Mouse (Mus musculus): ENCODE data around the gene Klra4. TPM values are rescaled to one million over a fixed set of nuclear protein-coding genes. Genes with fewer than 3 reads are reported as not detected.
"Not testable (repeated sequence)": the region's sequence is repeated elsewhere in the genome, so short reads cannot be mapped to it uniquely, and the experiment has no call there.

The Klra4 gene
- polyA plus RNA-seq (2014; fragmentation: Nextera tagmentation; extraction: Ambion mirVana), result not detected in 2 replicates

DNA sequence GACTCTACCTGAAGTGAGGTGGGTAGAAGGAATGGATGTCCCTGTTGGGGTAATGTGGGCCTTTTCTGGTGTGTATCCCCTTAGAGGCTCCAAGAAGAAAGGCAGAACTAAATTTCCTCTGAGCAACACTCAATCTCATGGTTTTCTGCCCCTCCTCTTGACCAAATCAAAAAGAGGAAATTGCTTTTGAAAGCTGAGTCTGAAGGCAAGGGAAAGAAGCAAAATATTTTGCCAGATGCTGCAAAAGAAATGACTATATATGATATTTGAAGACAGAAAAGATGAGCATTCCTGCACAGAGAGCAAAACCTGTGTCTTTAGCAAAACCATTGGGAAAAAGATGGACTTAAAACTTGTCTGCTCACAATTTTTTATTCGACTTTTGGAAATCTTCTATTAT lies at the start of gene Klra4:
Gene Klra4 (minus strand): TSS at position 101 of the 400 bp plus-strand sequence.
- H3K4me3 ChIP-seq (ENCODE audit: low read depth, low read length); H3K27me3 ChIP-seq (ENCODE audit: control insufficient read depth, insufficient read depth, low read length); DNase-seq (ENCODE audit: low spot score); H3K9ac ChIP-seq (ENCODE audit: low read length); ATAC-seq (ENCODE audit: insufficient read depth, low FRiP score, low TSS enrichment); H3K27ac ChIP-seq (ENCODE audit: low read depth, low read length); H3K4me2 ChIP-seq (ENCODE audit: low read depth); H3K4me1 ChIP-seq (ENCODE audit: control insufficient read depth, insufficient read depth, low read length); H3K9me3 ChIP-seq (ENCODE audit: control insufficient read depth, low read length); H3K36me3 ChIP-seq (ENCODE audit: control insufficient read depth, insufficient read depth, low read length): not testable (repeated sequence)
- WGBS, result 77% methylated on average over 1 of the region's 1 CpGs

DNA sequence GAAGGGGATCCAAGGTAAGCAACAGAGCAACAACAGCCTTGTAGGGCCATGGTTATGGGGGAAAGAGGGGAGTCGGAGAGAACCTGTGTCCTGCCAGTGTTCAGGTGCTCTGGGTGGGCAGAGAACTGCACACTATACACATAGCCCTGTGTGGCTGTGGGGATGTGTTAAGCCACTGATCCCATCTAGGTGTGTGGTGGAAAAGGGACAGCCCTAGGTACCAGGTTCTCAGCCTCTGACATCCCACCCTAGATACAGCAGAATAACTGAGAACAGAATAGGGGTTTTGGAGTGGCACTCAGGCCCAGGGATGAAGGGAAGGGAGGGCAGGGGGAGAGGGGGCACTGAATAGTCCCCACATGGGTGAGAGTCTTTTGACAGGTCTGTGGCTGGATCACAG lies 43.4 kb upstream of the Klra4 start:
- Histone ChIP-seq H3K4me1 (ENCODE audit: control insufficient read depth, insufficient read depth, low read length) (no peaks in the 10 kb centered on the region), H3K9ac (ENCODE audit: low read length) (no peak overlapping the region), H3K4me2 (ENCODE audit: low read depth) (no peak overlapping the region), H3K36me3 (ENCODE audit: control insufficient read depth, insufficient read depth, low read length) (no peaks in the 10 kb centered on the region), H3K27me3 (ENCODE audit: control insufficient read depth, insufficient read depth, low read length) (no peaks in the 10 kb centered on the region), H3K4me3 (ENCODE audit: low read depth, low read length) (no peak overlapping the region), H3K27ac (ENCODE audit: low read depth, low read length) (no peak overlapping the region), H3K9me3 (ENCODE audit: control insufficient read depth, low read length) (no peaks in the 10 kb centered on the region)
- DNase-seq (ENCODE audit: low spot score) (no peak), ATAC-seq (ENCODE audit: insufficient read depth, low FRiP score, low TSS enrichment) (no peak)
- WGBS, result 89% methylated on average over 1 of the region's 1 CpGs

DNA sequence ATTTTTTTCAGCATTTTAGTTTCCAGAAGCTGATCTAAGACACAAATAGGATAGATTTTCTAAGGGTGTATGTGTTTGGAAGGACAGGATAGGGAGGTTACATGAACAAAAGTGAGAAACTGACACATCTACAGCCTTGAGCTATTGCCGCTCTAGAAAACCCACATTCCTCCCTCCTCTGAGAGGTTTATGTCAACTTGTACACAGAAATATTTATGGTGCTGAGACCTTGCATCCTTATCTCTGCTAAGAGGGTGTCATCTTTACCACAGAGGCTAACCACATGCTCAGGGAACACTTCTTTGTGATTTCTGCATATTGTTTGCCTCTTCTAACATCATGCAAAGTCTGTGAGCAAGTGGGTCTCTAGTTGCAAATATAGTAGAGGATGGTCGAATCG lies 35.7 kb upstream of the Klra4 start:
- not testable (repeated sequence) for H3K36me3 ChIP-seq (ENCODE audit: control insufficient read depth, insufficient read depth, low read length); H3K27ac ChIP-seq (ENCODE audit: low read depth, low read length); H3K9ac ChIP-seq (ENCODE audit: low read length); H3K4me2 ChIP-seq (ENCODE audit: low read depth); H3K4me3 ChIP-seq (ENCODE audit: low read depth, low read length); H3K27me3 ChIP-seq (ENCODE audit: control insufficient read depth, insufficient read depth, low read length); H3K4me1 ChIP-seq (ENCODE audit: control insufficient read depth, insufficient read depth, low read length); DNase-seq (ENCODE audit: low spot score); ATAC-seq (ENCODE audit: insufficient read depth, low FRiP score, low TSS enrichment); H3K9me3 ChIP-seq (ENCODE audit: control insufficient read depth, low read length)
- WGBS, result 89% methylated on average over 3 of the region's 3 CpGs

DNA sequence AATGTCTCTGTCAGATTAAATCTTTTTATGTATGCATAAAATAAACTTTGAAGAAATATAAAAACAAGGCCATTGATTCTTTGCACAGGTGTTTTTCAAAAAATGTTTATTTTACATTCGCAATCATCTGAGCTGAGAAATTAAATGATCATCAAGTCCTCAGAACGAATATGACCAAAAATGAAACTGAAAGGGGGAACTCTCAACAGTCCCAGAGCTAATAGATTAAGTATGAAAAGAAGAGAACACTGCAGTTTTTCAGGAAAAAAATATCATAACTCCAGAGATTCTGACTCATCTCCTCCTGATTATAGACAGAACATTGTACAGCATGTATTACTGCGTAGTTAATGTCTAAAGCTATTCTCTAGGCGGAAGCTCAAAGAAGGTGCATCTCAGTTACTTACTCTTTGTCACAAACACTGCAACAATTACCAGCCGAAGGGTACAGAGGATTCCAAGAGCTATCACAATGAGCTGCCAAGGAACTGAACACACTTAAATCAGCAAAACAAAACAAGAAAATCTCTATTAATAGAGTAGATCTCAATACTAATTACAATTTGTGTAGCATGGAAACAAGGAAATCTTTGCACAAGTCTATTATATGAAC lies 25.4 kb upstream of the Klra4 start:
- Histone ChIP-seq H3K4me2 (ENCODE audit: low read depth) (no peak overlapping the region), H3K4me1 (ENCODE audit: control insufficient read depth, insufficient read depth, low read length) (no peaks in the 10 kb centered on the region), H3K9ac (ENCODE audit: low read length) (no peak overlapping the region), H3K27me3 (ENCODE audit: control insufficient read depth, insufficient read depth, low read length) (no peaks in the 10 kb centered on the region), H3K9me3 (ENCODE audit: control insufficient read depth, low read length) (no peaks in the 10 kb centered on the region), H3K4me3 (ENCODE audit: low read depth, low read length) (no peak overlapping the region), H3K36me3 (ENCODE audit: control insufficient read depth, insufficient read depth, low read length) (no peaks in the 10 kb centered on the region), H3K27ac (ENCODE audit: low read depth, low read length) (no peak overlapping the region)
- ATAC-seq (ENCODE audit: insufficient read depth, low FRiP score, low TSS enrichment), result no peak
- WGBS, result 80% methylated on average over 5 of the region's 5 CpGs
- no peak for DNase-seq (ENCODE audit: low spot score)

DNA sequence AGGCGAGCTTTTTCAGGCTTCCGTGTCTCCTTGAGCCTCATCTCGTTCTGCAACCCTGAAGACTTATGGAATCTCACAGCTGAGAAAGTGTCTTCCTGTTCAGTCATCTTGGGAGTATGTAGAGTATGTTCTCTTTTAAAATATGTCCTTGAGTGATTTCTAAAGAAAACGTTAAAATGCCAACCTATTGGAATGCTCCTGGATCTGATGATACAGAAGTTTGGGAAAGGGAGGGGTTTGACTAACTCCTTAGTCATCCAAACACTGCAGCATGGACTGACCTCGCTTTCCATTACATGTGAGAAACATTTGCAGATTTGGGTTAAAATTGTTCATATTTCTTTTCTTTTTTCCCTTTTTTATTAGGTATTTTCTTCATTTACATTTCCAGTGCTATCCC lies 1.9 kb downstream of the Klra4 start:
- Histone ChIP-seq H3K27ac (ENCODE audit: low read depth, low read length) (no peak overlapping the region), H3K27me3 (ENCODE audit: control insufficient read depth, insufficient read depth, low read length) (no peaks in the 10 kb centered on the region), H3K9me3 (ENCODE audit: control insufficient read depth, low read length) (no peaks in the 10 kb centered on the region), H3K4me1 (ENCODE audit: control insufficient read depth, insufficient read depth, low read length) (no peaks in the 10 kb centered on the region), H3K36me3 (ENCODE audit: control insufficient read depth, insufficient read depth, low read length) (no peaks in the 10 kb centered on the region), H3K4me3 (ENCODE audit: low read depth, low read length) (no peak overlapping the region), H3K4me2 (ENCODE audit: low read depth) (no peak overlapping the region), H3K9ac (ENCODE audit: low read length) (no peak overlapping the region)
- no peak for DNase-seq (ENCODE audit: low spot score)
- 82% methylated on average over 5 of the region's 5 CpGs for WGBS
- ATAC-seq (ENCODE audit: insufficient read depth, low FRiP score, low TSS enrichment), result no peak

DNA sequence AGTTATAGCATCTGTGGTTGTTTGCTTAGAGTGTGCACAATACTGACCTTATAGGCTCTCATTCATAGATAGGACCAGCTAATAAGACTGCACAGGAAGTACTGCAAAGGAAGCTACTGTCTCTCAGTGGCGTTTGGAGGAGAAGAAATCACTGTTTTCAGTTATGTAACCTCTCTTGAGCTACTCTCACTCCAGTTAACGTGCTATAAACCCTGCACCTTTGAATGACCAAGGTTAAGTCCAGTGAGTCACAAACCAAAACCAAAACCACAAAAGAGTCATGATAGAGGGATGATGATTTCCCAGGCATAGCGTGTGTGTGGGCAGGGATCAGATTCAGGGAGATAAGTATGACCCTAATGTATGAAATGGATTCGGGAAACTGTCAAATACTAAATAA lies 31.9 kb downstream of the Klra4 start:
- not testable (repeated sequence) for H3K9me3 ChIP-seq (ENCODE audit: control insufficient read depth, low read length); DNase-seq (ENCODE audit: low spot score); H3K4me2 ChIP-seq (ENCODE audit: low read depth); H3K9ac ChIP-seq (ENCODE audit: low read length); H3K4me1 ChIP-seq (ENCODE audit: control insufficient read depth, insufficient read depth, low read length); H3K4me3 ChIP-seq (ENCODE audit: low read depth, low read length); H3K27ac ChIP-seq (ENCODE audit: low read depth, low read length); H3K27me3 ChIP-seq (ENCODE audit: control insufficient read depth, insufficient read depth, low read length); H3K36me3 ChIP-seq (ENCODE audit: control insufficient read depth, insufficient read depth, low read length); ATAC-seq (ENCODE audit: insufficient read depth, low FRiP score, low TSS enrichment)
- WGBS, result 67% methylated on average over 4 of the region's 4 CpGs

DNA sequence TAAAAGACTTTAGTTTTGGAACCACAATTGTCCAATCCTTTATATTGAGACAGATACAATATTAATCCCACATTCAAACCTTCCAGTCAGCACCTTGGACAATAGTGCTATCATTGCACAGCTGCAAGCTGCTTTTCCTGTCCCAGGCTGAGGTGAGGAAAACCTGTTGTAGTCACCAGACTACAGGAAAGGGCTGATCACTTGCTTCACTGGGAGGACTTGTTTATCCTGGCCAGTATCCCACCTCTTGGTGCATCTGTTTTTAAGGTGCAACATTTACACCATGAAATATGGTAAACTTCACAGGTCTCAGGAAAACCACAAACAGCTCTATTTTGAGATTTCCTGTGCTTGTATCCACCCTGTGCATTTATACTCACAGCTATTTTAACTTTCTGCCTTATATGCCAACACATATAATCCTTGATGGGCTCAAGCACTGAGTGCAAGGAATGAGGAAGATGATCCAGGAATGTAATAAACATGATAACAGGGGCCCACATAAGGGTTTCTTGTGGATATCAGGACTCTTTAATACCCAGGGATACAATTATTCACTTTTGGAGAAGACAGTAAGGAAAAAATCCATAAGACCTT lies 35.5 kb downstream of the Klra4 start:
- not testable (repeated sequence) for H3K27me3 ChIP-seq (ENCODE audit: control insufficient read depth, insufficient read depth, low read length); H3K9me3 ChIP-seq (ENCODE audit: control insufficient read depth, low read length); H3K27ac ChIP-seq (ENCODE audit: low read depth, low read length); DNase-seq (ENCODE audit: low spot score); ATAC-seq (ENCODE audit: insufficient read depth, low FRiP score, low TSS enrichment); H3K4me3 ChIP-seq (ENCODE audit: low read depth, low read length); H3K4me2 ChIP-seq (ENCODE audit: low read depth); H3K4me1 ChIP-seq (ENCODE audit: control insufficient read depth, insufficient read depth, low read length); H3K36me3 ChIP-seq (ENCODE audit: control insufficient read depth, insufficient read depth, low read length); H3K9ac ChIP-seq (ENCODE audit: low read length)

DNA sequence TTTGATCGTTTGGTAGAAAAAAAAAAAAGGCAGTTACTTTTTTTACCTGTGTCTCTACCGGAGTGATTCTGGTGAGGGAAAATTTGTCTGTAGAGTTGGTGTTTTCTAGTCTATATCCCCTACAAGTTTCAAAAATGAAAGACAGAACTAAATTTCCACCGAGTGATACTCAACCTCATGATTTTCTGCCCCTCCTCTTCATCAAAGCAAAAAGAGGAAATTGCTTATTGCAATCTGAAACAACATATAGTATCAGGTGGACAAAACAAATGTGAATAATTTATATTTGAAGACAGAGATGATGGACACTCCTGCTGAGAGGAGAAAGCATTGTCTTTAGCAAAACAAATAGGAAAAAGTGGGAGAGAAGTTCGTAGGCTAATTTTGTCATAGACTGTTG lies 40.2 kb downstream of the Klra4 start, which contains the start of gene Klra6:
Gene Klra6 (minus strand): TSS at position 101 of the 400 bp plus-strand sequence.
- no peak within 1 kb of the TSS for H3K4me2 ChIP-seq (ENCODE audit: low read depth)
- no peak within 1 kb of the TSS for H3K27ac ChIP-seq (ENCODE audit: low read depth, low read length)
- no peaks in the 10 kb centered on the region for H3K9me3 ChIP-seq (ENCODE audit: control insufficient read depth, low read length)
- DNase-seq (ENCODE audit: low spot score), result no peak
- no peak within 1 kb of the TSS for H3K9ac ChIP-seq (ENCODE audit: low read length)
- no peaks in the 10 kb centered on the region for H3K27me3 ChIP-seq (ENCODE audit: control insufficient read depth, insufficient read depth, low read length)
- WGBS, result 81% methylated on average over 4 of the region's 4 CpGs
- H3K4me3 ChIP-seq (ENCODE audit: low read depth, low read length), result no peak within 1 kb of the TSS
- ATAC-seq (ENCODE audit: insufficient read depth, low FRiP score, low TSS enrichment), result no peak
- H3K36me3 ChIP-seq (ENCODE audit: control insufficient read depth, insufficient read depth, low read length), result no peaks in the 10 kb centered on the region
- no peaks in the 10 kb centered on the region for H3K4me1 ChIP-seq (ENCODE audit: control insufficient read depth, insufficient read depth, low read length)
